Mouse (Mus musculus): Measurements from ENCODE around the gene E2f1. TPM values are rescaled to one million over a fixed set of nuclear protein-coding genes. Genes with fewer than 3 reads are reported as not detected.

Gene E2f1
- polyA plus RNA-seq, 1 experiment from 2014 or later: 21.3 TPM

- H3K9me3 ChIP-seq (ENCODE audit: control insufficient read depth, low read length): no peaks in the 10 kb centered on the region
- H3K27ac ChIP-seq (ENCODE audit: low read length): no peak overlapping the region
- no peak for ATAC-seq (ENCODE audit: low read depth)
- no peaks in the 10 kb centered on the region for H3K27me3 ChIP-seq (ENCODE audit: control insufficient read depth, insufficient read depth, low read depth, low read length)
- H3K4me3 ChIP-seq (ENCODE audit: low read length): no peak overlapping the region
- H3K36me3 ChIP-seq (ENCODE audit: control insufficient read depth, insufficient read depth, low read length): peaks cover 26% of the 10 kb centered on the region
- no peaks in the 10 kb centered on the region for H3K4me1 ChIP-seq (replicated peaks; ENCODE audit: control insufficient read depth, insufficient read depth, low read length)
- H3K4me2 ChIP-seq (ENCODE audit: low read depth, low read length): no peak overlapping the region
- whole genome bisulfite sequencing: 71% methylated on average over 3 of the region's 3 CpGs
- H3K9ac ChIP-seq (ENCODE audit: low read length): no peak overlapping the region
Observed at GRCm38 (mm10) chr2:154532888-154533287, 36.8 kb downstream of the E2f1 start.

GRCm38 (mm10) chr2:154526531-154526930 is 43.2 kb downstream of the E2f1 start:
- Histone ChIP-seq H3K27me3 (ENCODE audit: control insufficient read depth, insufficient read depth, low read depth, low read length) (no peaks in the 10 kb centered on the region), H3K9me3 (ENCODE audit: control insufficient read depth, low read length) (no peaks in the 10 kb centered on the region), H3K27ac (ENCODE audit: low read length) (peak overlapping the region; percentile 70), H3K4me1 (replicated peaks; ENCODE audit: control insufficient read depth, insufficient read depth, low read length) (no peaks in the 10 kb centered on the region), H3K36me3 (ENCODE audit: control insufficient read depth, insufficient read depth, low read length) (peaks cover 39% of the 10 kb centered on the region), H3K9ac (ENCODE audit: low read length) (no peak overlapping the region), H3K4me2 (ENCODE audit: low read depth, low read length) (no peak overlapping the region), H3K4me3 (ENCODE audit: low read length) (no peak overlapping the region)
- 68% methylated on average over 3 of the region's 3 CpGs for WGBS
- ATAC-seq (ENCODE audit: low read depth): peak; percentile 76

GRCm38 (mm10) chr2:154525285-154525684 is 44.4 kb downstream of the E2f1 start:
- Histone ChIP-seq H3K27me3 (ENCODE audit: control insufficient read depth, insufficient read depth, low read depth, low read length) (no peaks in the 10 kb centered on the region), H3K4me3 (ENCODE audit: low read length) (no peak overlapping the region), H3K4me1 (replicated peaks; ENCODE audit: control insufficient read depth, insufficient read depth, low read length) (no peaks in the 10 kb centered on the region), H3K36me3 (ENCODE audit: control insufficient read depth, insufficient read depth, low read length) (peaks cover 33% of the 10 kb centered on the region), H3K27ac (ENCODE audit: low read length) (no peak overlapping the region), H3K4me2 (ENCODE audit: low read depth, low read length) (no peak overlapping the region), H3K9me3 (ENCODE audit: control insufficient read depth, low read length) (no peaks in the 10 kb centered on the region), H3K9ac (ENCODE audit: low read length) (no peak overlapping the region)
- WGBS: 92% methylated on average over 2 of the region's 2 CpGs
- ATAC-seq (ENCODE audit: low read depth): no peak

GRCm38 (mm10) chr2:154522334-154522733 is 47.4 kb downstream of the E2f1 start:
- peaks cover 24% of the 10 kb centered on the region for H3K36me3 ChIP-seq (ENCODE audit: control insufficient read depth, insufficient read depth, low read length)
- 85% methylated on average over 5 of the region's 5 CpGs for WGBS
- H3K4me1 ChIP-seq (replicated peaks; ENCODE audit: control insufficient read depth, insufficient read depth, low read length): no peaks in the 10 kb centered on the region
- no peaks in the 10 kb centered on the region for H3K27me3 ChIP-seq (ENCODE audit: control insufficient read depth, insufficient read depth, low read depth, low read length)
- no peak overlapping the region for H3K4me3 ChIP-seq (ENCODE audit: low read length)
- no peak overlapping the region for H3K4me2 ChIP-seq (ENCODE audit: low read depth, low read length)
- no peak overlapping the region for H3K27ac ChIP-seq (ENCODE audit: low read length)
- ATAC-seq (ENCODE audit: low read depth): no peak
- no peak overlapping the region for H3K9ac ChIP-seq (ENCODE audit: low read length)
- no peaks in the 10 kb centered on the region for H3K9me3 ChIP-seq (ENCODE audit: control insufficient read depth, low read length)

GRCm38 (mm10) chr2:154521449-154521848 is 48.2 kb downstream of the E2f1 start:
- Histone ChIP-seq H3K9me3 (ENCODE audit: control insufficient read depth, low read length) (no peaks in the 10 kb centered on the region), H3K4me3 (ENCODE audit: low read length) (no peak overlapping the region), H3K27me3 (ENCODE audit: control insufficient read depth, insufficient read depth, low read depth, low read length) (no peaks in the 10 kb centered on the region), H3K27ac (ENCODE audit: low read length) (no peak overlapping the region), H3K4me2 (ENCODE audit: low read depth, low read length) (no peak overlapping the region), H3K36me3 (ENCODE audit: control insufficient read depth, insufficient read depth, low read length) (peaks cover 23% of the 10 kb centered on the region), H3K9ac (ENCODE audit: low read length) (no peak overlapping the region), H3K4me1 (replicated peaks; ENCODE audit: control insufficient read depth, insufficient read depth, low read length) (no peaks in the 10 kb centered on the region)
- no peak for ATAC-seq (ENCODE audit: low read depth)

GRCm38 (mm10) chr2:154517424-154517823 is 52.3 kb downstream of the E2f1 start:
- H3K4me2 ChIP-seq (ENCODE audit: low read depth, low read length): no peak overlapping the region
- H3K27ac ChIP-seq (ENCODE audit: low read length): no peak overlapping the region
- no peaks in the 10 kb centered on the region for H3K27me3 ChIP-seq (ENCODE audit: control insufficient read depth, insufficient read depth, low read depth, low read length)
- no peaks in the 10 kb centered on the region for H3K9me3 ChIP-seq (ENCODE audit: control insufficient read depth, low read length)
- WGBS: 89% methylated on average over 5 of the region's 5 CpGs
- H3K4me1 ChIP-seq (replicated peaks; ENCODE audit: control insufficient read depth, insufficient read depth, low read length): no peaks in the 10 kb centered on the region
- ATAC-seq (ENCODE audit: low read depth): no peak
- H3K9ac ChIP-seq (ENCODE audit: low read length): no peak overlapping the region
- H3K36me3 ChIP-seq (ENCODE audit: control insufficient read depth, insufficient read depth, low read length): peaks cover 4% of the 10 kb centered on the region; the same call in 1 of the 2 replicates
- H3K4me3 ChIP-seq (ENCODE audit: low read length): no peak overlapping the region

GRCm38 (mm10) chr2:154516944-154517343 is 52.7 kb downstream of the E2f1 start:
- Histone ChIP-seq H3K9ac (ENCODE audit: low read length) (no peak overlapping the region), H3K27ac (ENCODE audit: low read length) (no peak overlapping the region), H3K4me3 (ENCODE audit: low read length) (no peak overlapping the region), H3K36me3 (ENCODE audit: control insufficient read depth, insufficient read depth, low read length) (peaks cover 4% of the 10 kb centered on the region; the same call in 1 of the 2 replicates), H3K9me3 (ENCODE audit: control insufficient read depth, low read length) (no peaks in the 10 kb centered on the region), H3K4me2 (ENCODE audit: low read depth, low read length) (no peak overlapping the region), H3K4me1 (replicated peaks; ENCODE audit: control insufficient read depth, insufficient read depth, low read length) (no peaks in the 10 kb centered on the region), H3K27me3 (ENCODE audit: control insufficient read depth, insufficient read depth, low read depth, low read length) (no peaks in the 10 kb centered on the region)
- ATAC-seq (ENCODE audit: low read depth): no peak
- 83% methylated on average over 3 of the region's 3 CpGs for WGBS

GRCm38 (mm10) chr2:154510141-154510540 is 59.6 kb downstream of the E2f1 start:
- no peak overlapping the region for H3K27ac ChIP-seq (ENCODE audit: low read length)
- H3K4me2 ChIP-seq (ENCODE audit: low read depth, low read length): no peak overlapping the region
- peaks cover 10% of the 10 kb centered on the region for H3K36me3 ChIP-seq (ENCODE audit: control insufficient read depth, insufficient read depth, low read length)
- no peaks in the 10 kb centered on the region for H3K9me3 ChIP-seq (ENCODE audit: control insufficient read depth, low read length)
- 89% methylated on average over 3 of the region's 3 CpGs for WGBS
- no peaks in the 10 kb centered on the region for H3K27me3 ChIP-seq (ENCODE audit: control insufficient read depth, insufficient read depth, low read depth, low read length)
- H3K4me1 ChIP-seq (replicated peaks; ENCODE audit: control insufficient read depth, insufficient read depth, low read length): no peaks in the 10 kb centered on the region
- no peak for ATAC-seq (ENCODE audit: low read depth)
- no peak overlapping the region for H3K4me3 ChIP-seq (ENCODE audit: low read length)
- H3K9ac ChIP-seq (ENCODE audit: low read length): no peak overlapping the region
